Mouse (Mus musculus): ENCODE results near the gene Snx22. TPM values are rescaled to one million over a fixed set of nuclear protein-coding genes. Genes with fewer than 3 reads are reported as not detected.
A peak's percentile ranks its signal among the peaks of the same experiment; 100 is the strongest.

Gene Snx22
- polyA plus RNA-seq, 1 experiment, result not detected

DNA sequence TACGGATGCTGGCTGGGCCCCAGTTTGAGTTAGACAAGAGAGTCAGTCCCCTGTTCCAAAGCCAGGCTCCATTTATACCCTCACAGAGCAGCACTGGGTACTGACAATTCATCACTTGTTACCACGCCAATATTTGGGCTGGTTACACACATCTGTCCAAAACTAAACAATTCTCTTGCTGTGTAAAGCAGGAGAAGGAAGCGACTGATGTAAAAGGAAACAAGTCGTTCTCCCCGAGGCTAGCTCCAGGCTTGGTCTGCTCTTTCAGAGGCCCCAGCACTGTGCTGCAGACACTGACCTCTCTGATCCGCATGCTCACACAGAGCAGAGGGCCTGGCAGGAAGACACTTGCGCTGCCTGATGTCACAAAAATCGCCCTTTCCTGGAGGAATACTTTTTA lies 32.1 kb upstream of the Snx22 start:
- 67% methylated on average over 8 of the region's 8 CpGs for WGBS
- TF ChIP-seq POLR2A (IDR thresholded peaks at IDR 0.05; ENCODE audit: insufficient read depth, low read depth, low read length) (no peak), CTCF (IDR thresholded peaks at IDR 0.05; ENCODE audit: insufficient read depth, low read depth, low read length) (no peak)
- peak overlapping the region; percentile 44; the same call in 1 of the 2 replicates for H3K27ac ChIP-seq (ENCODE audit: insufficient read depth, low read depth, low read length)

DNA sequence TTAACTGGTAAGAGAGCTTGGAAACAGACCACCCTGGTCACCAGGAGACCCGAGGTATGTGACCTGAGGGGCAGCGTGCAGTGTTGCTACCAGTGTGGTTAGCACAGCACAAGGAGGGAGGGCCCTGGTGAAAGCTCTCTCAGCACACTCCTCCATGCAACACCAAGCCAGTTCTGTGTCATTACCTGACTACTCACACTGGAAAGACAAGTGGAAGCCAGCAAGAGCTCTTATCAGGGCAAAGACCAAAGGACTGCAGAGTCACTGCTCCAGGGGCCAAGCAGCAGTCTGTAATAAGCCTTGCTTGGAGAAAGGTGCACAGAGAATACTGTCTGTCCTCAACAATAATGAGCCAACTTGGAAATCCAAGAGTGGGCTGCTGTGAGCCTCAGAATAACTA lies 23.1 kb upstream of the Snx22 start:
- no peak for TF ChIP-seq CTCF (IDR thresholded peaks at IDR 0.05; ENCODE audit: insufficient read depth, low read depth, low read length)
- WGBS, result 79% methylated on average over 2 of the region's 2 CpGs

More for the DNA sequence above, 32.1 kb upstream of the Snx22 start:
- H3K4me1 ChIP-seq (ENCODE audit: control insufficient read depth, insufficient read depth, low read length), result peaks cover 9% of the 10 kb centered on the region; the same call in 1 of the 2 replicates
- no peak overlapping the region for H3K4me3 ChIP-seq (ENCODE audit: insufficient read depth, low read depth, low read length)

GRCm38 (mm10) chr9:66091327-66092231 lies 22.1 kb upstream of the Snx22 start:
- TF ChIP-seq POLR2A (IDR thresholded peaks at IDR 0.05; ENCODE audit: insufficient read depth, low read depth, low read length), result no peak
- no peak for TF ChIP-seq CTCF (IDR thresholded peaks at IDR 0.05; ENCODE audit: insufficient read depth, low read depth, low read length)
- H3K27ac ChIP-seq (ENCODE audit: insufficient read depth, low read depth, low read length), result no peak overlapping the region
- no peak overlapping the region for H3K4me3 ChIP-seq (ENCODE audit: insufficient read depth, low read depth, low read length)
- H3K4me1 ChIP-seq (ENCODE audit: control insufficient read depth, insufficient read depth, low read length), result peaks cover 12% of the 10 kb centered on the region
- WGBS, result 59% methylated on average over 6 of the region's 6 CpGs

More for the DNA sequence above, 23.1 kb upstream of the Snx22 start:
- Histone ChIP-seq H3K4me1 (ENCODE audit: control insufficient read depth, insufficient read depth, low read length) (peaks cover 12% of the 10 kb centered on the region), H3K27ac (ENCODE audit: insufficient read depth, low read depth, low read length) (no peak overlapping the region), H3K4me3 (ENCODE audit: insufficient read depth, low read depth, low read length) (no peak overlapping the region)

DNA sequence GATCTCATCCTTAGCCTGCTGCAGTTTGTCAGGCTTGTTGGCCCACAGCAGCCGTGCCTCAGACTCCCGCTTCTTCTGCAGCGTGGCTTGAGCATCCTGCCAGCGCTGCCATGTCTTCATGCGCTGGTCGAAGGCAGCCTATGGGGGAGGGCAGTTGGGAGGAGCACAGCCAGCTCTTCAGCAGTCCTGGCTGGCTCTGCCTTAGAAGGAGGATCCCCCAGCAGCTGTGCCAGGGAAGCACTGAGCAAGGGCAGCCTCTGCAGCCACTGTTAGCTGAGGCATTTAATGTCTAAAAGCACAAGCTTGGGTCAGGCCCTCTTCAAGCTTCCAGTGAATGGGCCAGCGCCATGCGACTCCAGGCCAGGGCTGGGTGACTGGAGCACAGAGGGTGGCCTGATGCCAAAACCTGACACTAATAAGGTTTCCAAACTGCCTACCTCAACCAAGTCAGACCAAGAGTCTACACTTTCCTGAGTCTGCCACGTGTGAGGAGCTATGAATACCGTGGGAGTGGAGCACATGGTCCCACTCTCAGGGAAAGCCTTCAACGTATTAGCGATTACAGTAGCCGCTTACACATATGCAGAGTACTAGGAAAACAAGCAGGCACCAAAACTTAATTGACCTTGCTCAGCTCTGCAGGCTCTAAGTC lies 21.2 kb upstream of the Snx22 start:
- no peak overlapping the region for H3K27ac ChIP-seq (ENCODE audit: insufficient read depth, low read depth, low read length)
- WGBS, result 37% methylated on average over 13 of the region's 13 CpGs
- H3K4me1 ChIP-seq (ENCODE audit: control insufficient read depth, insufficient read depth, low read length), result peaks cover 12% of the 10 kb centered on the region
- H3K4me3 ChIP-seq (ENCODE audit: insufficient read depth, low read depth, low read length), result no peak overlapping the region
- TF ChIP-seq CTCF (IDR thresholded peaks at IDR 0.05; ENCODE audit: insufficient read depth, low read depth, low read length) (no peak), POLR2A (IDR thresholded peaks at IDR 0.05; ENCODE audit: insufficient read depth, low read depth, low read length) (no peak)

GRCm38 (mm10) chr9:66088411-66088810 lies 18.9 kb upstream of the Snx22 start:
- Histone ChIP-seq H3K4me3 (ENCODE audit: insufficient read depth, low read depth, low read length) (no peak overlapping the region), H3K4me1 (ENCODE audit: control insufficient read depth, insufficient read depth, low read length) (peaks cover 12% of the 10 kb centered on the region), H3K27ac (ENCODE audit: insufficient read depth, low read depth, low read length) (no peak overlapping the region)
- TF ChIP-seq POLR2A (IDR thresholded peaks at IDR 0.05; ENCODE audit: insufficient read depth, low read depth, low read length), result no peak
- peak; percentile 63; the same call in 1 of the 2 replicates for TF ChIP-seq CTCF (IDR thresholded peaks at IDR 0.05; ENCODE audit: insufficient read depth, low read depth, low read length)
- 51% methylated on average over 4 of the region's 4 CpGs for WGBS

DNA sequence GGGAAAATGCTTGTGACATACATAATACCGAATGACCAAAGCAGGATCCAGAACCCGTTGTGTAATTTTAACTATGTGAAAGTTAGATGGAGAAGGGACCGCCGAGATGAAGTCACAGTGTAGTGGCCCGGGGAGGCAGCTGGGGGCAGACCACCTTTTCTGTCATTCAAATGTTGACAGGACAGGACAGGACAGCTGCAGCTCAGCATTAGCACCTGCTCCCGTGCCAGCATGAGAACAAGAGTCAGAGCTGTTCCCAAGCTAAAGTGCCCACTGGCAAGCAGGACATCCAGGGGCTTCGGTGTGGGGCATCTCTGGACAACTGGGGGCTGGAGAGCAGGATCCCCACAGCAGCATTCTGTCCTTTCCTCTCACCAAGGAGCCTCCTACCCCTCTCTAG lies 17.5 kb upstream of the Snx22 start:
- 94% methylated on average over 7 of the region's 7 CpGs for WGBS
- Histone ChIP-seq H3K4me3 (ENCODE audit: insufficient read depth, low read depth, low read length) (no peak overlapping the region), H3K4me1 (ENCODE audit: control insufficient read depth, insufficient read depth, low read length) (peaks cover 9% of the 10 kb centered on the region), H3K27ac (ENCODE audit: insufficient read depth, low read depth, low read length) (no peak overlapping the region)
- TF ChIP-seq CTCF (IDR thresholded peaks at IDR 0.05; ENCODE audit: insufficient read depth, low read depth, low read length), result no peak
- no peak for TF ChIP-seq POLR2A (IDR thresholded peaks at IDR 0.05; ENCODE audit: insufficient read depth, low read depth, low read length)

- WGBS, result 75% methylated on average over 3 of the region's 3 CpGs
- H3K4me3 ChIP-seq (ENCODE audit: insufficient read depth, low read depth, low read length), result no peak overlapping the region
Observed at GRCm38 (mm10) chr9:66084171-66084570, 14.7 kb upstream of the Snx22 start.

GRCm38 (mm10) chr9:66081999-66082398 lies 12.5 kb upstream of the Snx22 start:
- Histone ChIP-seq H3K27ac (ENCODE audit: insufficient read depth, low read depth, low read length) (no peak overlapping the region), H3K4me1 (ENCODE audit: control insufficient read depth, insufficient read depth, low read length) (0 out of 2 replicates have a peak, but pooled peaks cover 2% of the 10 kb centered on the region), H3K4me3 (ENCODE audit: insufficient read depth, low read depth, low read length) (no peak overlapping the region)
- TF ChIP-seq POLR2A (IDR thresholded peaks at IDR 0.05; ENCODE audit: insufficient read depth, low read depth, low read length) (no peak), CTCF (IDR thresholded peaks at IDR 0.05; ENCODE audit: insufficient read depth, low read depth, low read length) (no peak)
- WGBS, result 89% methylated on average over 4 of the region's 4 CpGs

More at GRCm38 (mm10) chr9:66084171-66084570, 14.7 kb upstream of the Snx22 start:
- no peak overlapping the region for H3K27ac ChIP-seq (ENCODE audit: insufficient read depth, low read depth, low read length)
- TF ChIP-seq CTCF (IDR thresholded peaks at IDR 0.05; ENCODE audit: insufficient read depth, low read depth, low read length) (no peak), POLR2A (IDR thresholded peaks at IDR 0.05; ENCODE audit: insufficient read depth, low read depth, low read length) (no peak)
- H3K4me1 ChIP-seq (ENCODE audit: control insufficient read depth, insufficient read depth, low read length), result no peaks in the 10 kb centered on the region

Measured in olfactory bulb, adult 2 months (tissue).